12 mouse cellular contexts compared by ENCODE assay signal in genomic region chr2:75997726-75998125, GRCm38 (mm10). TPM values are rescaled to one million over a fixed set of nuclear protein-coding genes. Genes with fewer than 3 reads are reported as not detected.
A peak's percentile ranks its signal among the peaks of the same experiment; 100 is the strongest.
DNase-seq lines count a peak whose midpoint lies in the region; ATAC-seq lines count a peak whose summit lies in the region.
"Had no signal": no experiment of that assay in that cellular context is flagged by ENCODE, and none has a peak within 500 bp of the region (broad histone marks: within the 10 kb centered on the region; RNA-seq: fewer than 3 reads in every experiment).

No protein-coding gene starts in this region.

- no peaks in the 10 kb centered on the region for H3K27me3 ChIP-seq in heart, embryonic 10.5 days (ENCODE audit: insufficient read depth, poor library complexity, severe bottlenecking)
- no peaks in the 10 kb centered on the region; the same call in 1 of the 2 replicates for H3K27me3 ChIP-seq in midbrain, embryonic 10.5 days (ENCODE audit: low read depth, poor library complexity, severe bottlenecking)
- H3K27me3 ChIP-seq in midbrain, embryonic 15.5 days (replicated peaks) = no peaks in the 10 kb centered on the region
- H3K27me3 ChIP-seq: lung, embryonic 15.5 days; midbrain, embryonic 13.5 days had no signal

- H3K27ac ChIP-seq in heart, embryonic 10.5 days = peak overlapping the region; percentile 82
- peak overlapping the region; percentile 13 for H3K27ac ChIP-seq in midbrain, embryonic 10.5 days (replicated peaks)
- no peak overlapping the region for H3K27ac ChIP-seq in midbrain, embryonic 15.5 days
- H3K27ac ChIP-seq: left cerebral cortex, adult 2 months; lung, embryonic 15.5 days; midbrain, embryonic 13.5 days had no signal

- no peak overlapping the region for H3K9ac ChIP-seq in midbrain, embryonic 15.5 days
- H3K9ac ChIP-seq: lung, embryonic 15.5 days; midbrain, embryonic 13.5 days had no signal

- no peak for ATAC-seq in midbrain, embryonic 15.5 days (replicated peaks)
- ATAC-seq: activated CD4-positive, CD25-positive, alpha-beta regulatory T cell, adult 4 months; midbrain, embryonic 13.5 days had no signal

- no peak overlapping the region for H3K4me2 ChIP-seq in midbrain, embryonic 15.5 days
- H3K4me2 ChIP-seq: lung, embryonic 15.5 days; midbrain, embryonic 13.5 days had no signal

- WGBS in heart, embryonic 10.5 days = 21% methylated on average over 12 of the region's 12 CpGs
- 69% methylated on average over 12 of the region's 12 CpGs for WGBS in midbrain, embryonic 10.5 days
- 73% methylated on average over 12 of the region's 12 CpGs for WGBS in midbrain, embryonic 15.5 days

- H3K36me3 ChIP-seq in heart, embryonic 10.5 days = no peaks in the 10 kb centered on the region
- H3K36me3 ChIP-seq in midbrain, embryonic 10.5 days = no peaks in the 10 kb centered on the region
- no peaks in the 10 kb centered on the region for H3K36me3 ChIP-seq in midbrain, embryonic 15.5 days (replicated peaks)
- H3K36me3 ChIP-seq: lung, embryonic 15.5 days; midbrain, embryonic 13.5 days had no signal

- intact Hi-C loops in left cerebral cortex, postnatal 4 days (cut with DNase I) = no loop called here

- DNase-seq in heart, embryonic 10.5 days (ENCODE audit: low spot score) = peak; percentile 78
- DNase-seq in heart, adult 18-20 months = no peak
- no peak for DNase-seq in midbrain, embryonic 10.5 days (ENCODE audit: low spot score)
- DNase-seq in kidney, adult 18-20 months = peak; percentile 53
- peak; percentile 87 for DNase-seq in yolk sac, embryonic 10.5 days (ENCODE audit: low spot score)
- DNase-seq in left cerebral cortex, postnatal 4 days = no peak
- DNase-seq in lung, adult 18-20 months = no peak

- H3K4me1 ChIP-seq in heart, embryonic 10.5 days = peaks cover 34% of the 10 kb centered on the region
- peaks cover 39% of the 10 kb centered on the region for H3K4me1 ChIP-seq in midbrain, embryonic 10.5 days
- 0 out of 2 replicates have a peak, but pooled peaks cover 3% of the 10 kb centered on the region for H3K4me1 ChIP-seq in midbrain, embryonic 15.5 days
- H3K4me1 ChIP-seq: midbrain, embryonic 13.5 days had no signal

- no peaks in the 10 kb centered on the region for H3K9me3 ChIP-seq in heart, embryonic 10.5 days
- H3K9me3 ChIP-seq in midbrain, embryonic 10.5 days (replicated peaks) = no peaks in the 10 kb centered on the region
- no peaks in the 10 kb centered on the region for H3K9me3 ChIP-seq in midbrain, embryonic 15.5 days
- H3K9me3 ChIP-seq: lung, embryonic 15.5 days; midbrain, embryonic 13.5 days had no signal

- H3K4me3 ChIP-seq in heart, embryonic 10.5 days = no peak overlapping the region
- H3K4me3 ChIP-seq in midbrain, embryonic 10.5 days = no peak overlapping the region
- no peak overlapping the region for H3K4me3 ChIP-seq in midbrain, embryonic 15.5 days
- H3K4me3 ChIP-seq: left cerebral cortex, adult 2 months; lung, embryonic 15.5 days; midbrain, embryonic 13.5 days had no signal

RNA-seq across cellular contexts. Expression of gene Ttc30a1, which starts 16.0 kb away (rescaled TPM):
- 7.0 and 7.4 TPM in 2 replicates for polyA plus RNA-seq in heart, embryonic 10.5 days (2016; fragmentation: Nextera tagmentation; extraction: Ambion mirVana)
- total RNA-seq in heart, adult 18-20 months (2021) = 1 to 10 TPM; 3.1 to 3.3 TPM
- polyA plus RNA-seq in midbrain, embryonic 10.5 days (2016; fragmentation: Nextera tagmentation; extraction: Ambion mirVana) = 11.8 and 12.0 TPM in 2 replicates
- polyA plus RNA-seq in midbrain, embryonic 15.5 days (2015; fragmentation: Nextera tagmentation; extraction: Ambion mirVana) = 8.3 and 9.2 TPM in 2 replicates
- 1 to 10 TPM; 3.7 to 4.4 TPM for total RNA-seq in left cerebral cortex, postnatal 4 days (2021)

RNA-seq across cellular contexts. Expression of gene Ttc30a2, which starts 19.8 kb away (rescaled TPM):
- 0.60 and 0.64 TPM in 2 replicates for polyA plus RNA-seq in heart, embryonic 10.5 days (2016; fragmentation: Nextera tagmentation; extraction: Ambion mirVana)
- total RNA-seq in heart, adult 18-20 months (2021) = 1 to 10 TPM; 2.0 to 2.1 TPM
- polyA plus RNA-seq in midbrain, embryonic 10.5 days (2016; fragmentation: Nextera tagmentation; extraction: Ambion mirVana) = 0.39 and 0.58 TPM in 2 replicates
- 0.68 and 0.75 TPM in 2 replicates for polyA plus RNA-seq in midbrain, embryonic 15.5 days (2015; fragmentation: Nextera tagmentation; extraction: Ambion mirVana)
- total RNA-seq in left cerebral cortex, postnatal 4 days (2021) = under 1 TPM; 0.66 to 0.81 TPM
- polyA plus RNA-seq: activated CD4-positive, CD25-positive, alpha-beta regulatory T cell, adult 4 months had no signal

RNA-seq across cellular contexts. Expression of gene Ttc30b, which starts 59.3 kb away (rescaled TPM):
- polyA plus RNA-seq in heart, embryonic 10.5 days (2016; fragmentation: Nextera tagmentation; extraction: Ambion mirVana) = 6.1 and 8.1 TPM in 2 replicates
- 10 to 100 TPM; 11.1 to 13.7 TPM for total RNA-seq in heart, adult 18-20 months (2021)
- 7.2 and 7.9 TPM in 2 replicates for polyA plus RNA-seq in midbrain, embryonic 10.5 days (2016; fragmentation: Nextera tagmentation; extraction: Ambion mirVana)
- polyA plus RNA-seq in midbrain, embryonic 15.5 days (2015; fragmentation: Nextera tagmentation; extraction: Ambion mirVana) = 20.2 and 21.2 TPM in 2 replicates
- total RNA-seq in left cerebral cortex, postnatal 4 days (2021) = 10 to 100 TPM; 13.6 to 14.4 TPM

Comparison
In these comparisons a context has a peak if more than half of its experiments do, and no peak if none do; other contexts are left out.
1. DNase-seq: peak in heart, embryonic 10.5 days (single experiment), kidney, adult 18-20 months (single experiment) and yolk sac, embryonic 10.5 days (single experiment); none in heart, adult 18-20 months (0 of 2), midbrain, embryonic 10.5 days (single experiment), left cerebral cortex, postnatal 4 days (single experiment) and lung, adult 18-20 months (0 of 2).